Mouse (Mus musculus) myocyte (in vitro differentiated cells): ENCODE results near the gene Pold1.

Source experiments
- E2F4 ChIP-seq: IDR thresholded peaks from one replicate; pipeline ENCODE4 v1.6.1; 2011; ENCODE audit warnings: mild to moderate bottlenecking, control low read depth, moderate library complexity; ENCODE audit not compliant: insufficient read depth
- MAX ChIP-seq: IDR thresholded peaks from one replicate; pipeline ENCODE4 v1.6.1; 2011; ENCODE audit warnings: low read depth, mild to moderate bottlenecking, control low read depth
- MYOD1 ChIP-seq, 3 experiments: IDR thresholded peaks; one replicate each; pipeline ENCODE4 v1.6.1; 2011; ENCODE audit warnings: control low read depth in 2 of 3, low read depth in 2 of 3, mild to moderate bottlenecking in 2 of 3, moderate library complexity in 1 of 3; ENCODE audit not compliant: insufficient read length in 2 of 3, control insufficient read depth in 1 of 3
- MYOG ChIP-seq, 3 experiments: IDR thresholded peaks; one replicate each; pipeline ENCODE4 v1.6.1; 2011; ENCODE audit warnings: control low read depth in 2 of 3, low read depth in 2 of 3, mild to moderate bottlenecking in 2 of 3; ENCODE audit not compliant: insufficient read length in 2 of 3, control insufficient read depth in 1 of 3, insufficient read depth in 1 of 3
- POLR2A ChIP-seq: IDR thresholded peaks from one replicate; pipeline ENCODE4 v1.6.1; 2011; ENCODE audit warnings: low read depth, mild to moderate bottlenecking, control low read depth, moderate library complexity; ENCODE audit not compliant: insufficient read length
- POLR2AphosphoS2 ChIP-seq: IDR thresholded peaks from one replicate; pipeline ENCODE4 v1.6.1; 2011; ENCODE audit warnings: low read depth, control low read depth; ENCODE audit not compliant: insufficient read length
- REST ChIP-seq: IDR thresholded peaks from one replicate; pipeline ENCODE4 v1.6.1; 2011; ENCODE audit warnings: mild to moderate bottlenecking, control low read depth, moderate library complexity; ENCODE audit not compliant: insufficient read depth, insufficient read length
- TCF12 ChIP-seq: IDR thresholded peaks from one replicate; pipeline ENCODE4 v1.6.1; 2011; ENCODE audit warnings: mild to moderate bottlenecking, control low read depth; ENCODE audit not compliant: poor library complexity, insufficient read depth, severe bottlenecking
- USF1 ChIP-seq: IDR thresholded peaks from one replicate; pipeline ENCODE4 v1.6.1; 2011; ENCODE audit warnings: low read depth, mild to moderate bottlenecking, control low read depth, moderate library complexity

GRCm38 (mm10) chr7:44584265-44584804 is 35.7 kb upstream of the Pold1 start:
- TF ChIP-seq POLR2A = no peak
- TF ChIP-seq POLR2AphosphoS2 = no peak
- no peak for TF ChIP-seq TCF12
- no peak for TF ChIP-seq MAX
- TF ChIP-seq E2F4 = no peak
- no peak for TF ChIP-seq MYOD1 (IDR thresholded peaks at IDR 0.05; ENCODE audit: control insufficient read depth in 1 of 3, insufficient read length in 2 of 3, low read depth in 2 of 3)
- no peak for TF ChIP-seq USF1
- TF ChIP-seq REST = no peak
- no peak for TF ChIP-seq MYOG (IDR thresholded peaks at IDR 0.05; ENCODE audit: control insufficient read depth in 1 of 3, insufficient read depth in 1 of 3, insufficient read length in 2 of 3, low read depth in 2 of 3)
